Mouse (Mus musculus): ENCODE measurements around the gene Dis3.

- TF ChIP-seq POLR2A (IDR thresholded peaks at IDR 0.05; ENCODE audit: low read depth, low read length) (no peak), CTCF (conservative IDR thresholded peaks at IDR 0.05 in 1 of 2, IDR thresholded peaks at IDR 0.05 in 1 of 2; ENCODE audit: low read depth in 2 of 2, low read length in 2 of 2) (no peak), POLR2AphosphoS2 (IDR thresholded peaks at IDR 0.05; ENCODE audit: low read depth, low read length) (no peak), RCOR1 (conservative IDR thresholded peaks at IDR 0.05; ENCODE audit: low read depth, low read length) (no peak), EP300 (IDR thresholded peaks at IDR 0.05; ENCODE audit: low read length) (no peak), TCF12 (IDR thresholded peaks at IDR 0.05; ENCODE audit: low read depth, low read length) (no peak)
Measured at GRCm38 (mm10) chr14:99031337-99031873, 68.2 kb downstream of the Dis3 start.
